Mouse (Mus musculus): Measurements from ENCODE around the gene Scarf1. TPM values are rescaled to one million over a fixed set of nuclear protein-coding genes. Genes with fewer than 3 reads are reported as not detected.
A peak's percentile ranks its signal among the peaks of the same experiment; 100 is the strongest.

Scarf1 gene
- polyA plus RNA-seq (2012; fragmentation: generic; extraction: Trizol): 0.11 TPM
- long read RNA-seq, experiment 1: 0 reads
- long read RNA-seq, experiment 2: 0 reads

DNA sequence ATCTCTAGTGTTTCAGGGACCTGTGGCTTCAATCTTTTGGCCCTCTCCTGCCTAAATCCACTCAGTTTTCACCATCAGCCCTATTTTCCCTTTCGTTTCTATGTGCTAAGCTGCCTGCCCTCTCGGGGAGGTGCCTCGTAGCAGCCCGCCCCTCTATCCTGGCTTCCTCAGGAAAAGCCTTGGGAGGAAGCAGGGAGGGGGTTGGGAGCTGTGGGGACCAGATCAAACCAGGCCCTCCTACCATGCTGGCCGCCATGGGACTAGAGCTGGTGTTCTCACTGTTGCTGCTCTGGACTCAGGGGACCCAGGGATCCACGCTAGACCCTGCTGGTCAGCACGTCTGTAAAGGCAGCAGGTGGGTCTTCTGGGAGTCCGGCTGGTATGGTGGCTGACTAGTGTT is at the start of gene Scarf1:
Gene Scarf1 (plus strand): TSS at position 205 of the 400 bp plus-strand sequence.
- Histone ChIP-seq H3K79me3 (ENCODE audit: low read depth) (no peaks in the 10 kb centered on the region), H3K4me3 (ENCODE audit: insufficient read depth, poor library complexity, severe bottlenecking) (no peak within 1 kb of the TSS), H3ac (ENCODE audit: control insufficient read depth, insufficient read length, low read depth) (no peak within 1 kb of the TSS), H3K79me2 (ENCODE audit: control insufficient read depth, insufficient read depth) (no peaks in the 10 kb centered on the region), H3K36me3 (ENCODE audit: control insufficient read depth, insufficient read depth) (peaks cover 25% of the 10 kb centered on the region), H3K27me3 (ENCODE audit: control insufficient read depth, insufficient read depth, insufficient read length) (no peaks in the 10 kb centered on the region)
- no peak for TF ChIP-seq MAX (IDR thresholded peaks at IDR 0.05)
- no peak for TF ChIP-seq MYOG (IDR thresholded peaks at IDR 0.05; ENCODE audit: control insufficient read depth, extremely low read depth, insufficient read length)
- no peak for TF ChIP-seq CTCF (IDR thresholded peaks at IDR 0.05; ENCODE audit: control insufficient read depth, insufficient read depth, insufficient read length)
- TF ChIP-seq MYOD1 (IDR thresholded peaks at IDR 0.05; ENCODE audit: control insufficient read depth, insufficient read length, low read depth): no peak
- TF ChIP-seq USF1 (IDR thresholded peaks at IDR 0.05; ENCODE audit: low read depth): no peak
- no peak for TF ChIP-seq FOSL1 (IDR thresholded peaks at IDR 0.05; ENCODE audit: insufficient read depth, low read length, poor library complexity, severe bottlenecking)
- no peak for TF ChIP-seq CEBPB (IDR thresholded peaks at IDR 0.05; ENCODE audit: low read depth)

DNA sequence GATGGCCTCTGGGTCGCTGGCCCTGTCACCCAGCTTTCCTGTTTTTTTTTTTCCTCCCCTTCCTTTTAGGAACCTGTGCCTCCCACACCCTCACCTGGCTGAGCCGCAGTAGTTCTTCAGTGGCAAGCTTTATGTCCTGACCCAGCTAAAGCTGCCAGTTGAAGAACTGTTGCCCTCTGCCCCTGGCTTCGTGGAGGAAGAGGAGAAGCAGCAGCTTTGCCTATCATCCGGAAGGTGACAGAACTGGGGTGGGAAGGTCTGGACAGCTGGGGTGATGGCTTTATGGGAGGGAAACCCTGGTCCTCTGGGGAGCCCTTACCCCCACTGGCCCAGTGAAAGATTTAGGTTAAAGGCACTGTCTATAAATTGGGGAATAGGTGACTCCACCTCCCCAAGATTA is 49.7 kb upstream of the Scarf1 start:
- TF ChIP-seq CEBPB (IDR thresholded peaks at IDR 0.05; ENCODE audit: low read depth) (no peak), MAX (IDR thresholded peaks at IDR 0.05) (no peak), FOSL1 (IDR thresholded peaks at IDR 0.05; ENCODE audit: insufficient read depth, low read length, poor library complexity, severe bottlenecking) (no peak), MYOD1 (IDR thresholded peaks at IDR 0.05; ENCODE audit: control insufficient read depth, insufficient read length, low read depth) (no peak), CTCF (IDR thresholded peaks at IDR 0.05; ENCODE audit: control insufficient read depth, insufficient read depth, insufficient read length) (no peak)
- H3K79me2 ChIP-seq (ENCODE audit: control insufficient read depth, insufficient read depth): peaks cover 39% of the 10 kb centered on the region
- no peaks in the 10 kb centered on the region for H3K27me3 ChIP-seq (ENCODE audit: control insufficient read depth, insufficient read depth, insufficient read length)
- H3ac ChIP-seq (ENCODE audit: control insufficient read depth, insufficient read length, low read depth): peak overlapping the region; percentile 64
- peak overlapping the region; percentile 99 for H3K4me3 ChIP-seq (ENCODE audit: insufficient read depth, poor library complexity, severe bottlenecking)
- H3K79me3 ChIP-seq (ENCODE audit: low read depth): peaks cover 29% of the 10 kb centered on the region
- peaks cover 37% of the 10 kb centered on the region for H3K36me3 ChIP-seq (ENCODE audit: control insufficient read depth, insufficient read depth)

DNA sequence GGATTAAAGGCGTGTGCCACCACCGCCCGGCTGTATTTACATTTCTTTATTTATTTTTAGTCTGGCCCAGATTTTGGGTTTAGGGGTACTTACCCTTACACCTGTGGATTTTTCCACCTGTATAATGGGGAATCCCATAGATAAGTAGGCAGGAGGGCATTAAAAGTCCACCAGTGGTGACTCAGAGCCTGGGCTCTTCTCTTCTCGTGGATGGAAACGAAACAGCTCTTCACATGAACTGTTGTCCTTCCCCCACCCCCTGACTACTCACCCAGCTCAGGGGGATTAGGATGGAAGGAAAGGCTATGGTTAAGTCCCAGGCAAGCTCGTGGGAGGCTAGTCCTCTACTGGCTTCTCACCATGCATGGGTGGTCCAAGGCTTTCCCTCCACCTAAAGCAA is 48.9 kb upstream of the Scarf1 start:
- Histone ChIP-seq H3ac (ENCODE audit: control insufficient read depth, insufficient read length, low read depth) (no peak overlapping the region), H3K79me3 (ENCODE audit: low read depth) (peaks cover 29% of the 10 kb centered on the region), H3K4me3 (ENCODE audit: insufficient read depth, poor library complexity, severe bottlenecking) (no peak overlapping the region), H3K36me3 (ENCODE audit: control insufficient read depth, insufficient read depth) (peaks cover 37% of the 10 kb centered on the region), H3K79me2 (ENCODE audit: control insufficient read depth, insufficient read depth) (peaks cover 39% of the 10 kb centered on the region), H3K27me3 (ENCODE audit: control insufficient read depth, insufficient read depth, insufficient read length) (no peaks in the 10 kb centered on the region)
- TF ChIP-seq CEBPB (IDR thresholded peaks at IDR 0.05; ENCODE audit: low read depth) (no peak), MYOD1 (IDR thresholded peaks at IDR 0.05; ENCODE audit: control insufficient read depth, insufficient read length, low read depth) (no peak), MAX (IDR thresholded peaks at IDR 0.05) (no peak), MYOG (IDR thresholded peaks at IDR 0.05; ENCODE audit: control insufficient read depth, extremely low read depth, insufficient read length) (no peak), USF1 (IDR thresholded peaks at IDR 0.05; ENCODE audit: low read depth) (no peak), CTCF (IDR thresholded peaks at IDR 0.05; ENCODE audit: control insufficient read depth, insufficient read depth, insufficient read length) (no peak), FOSL1 (IDR thresholded peaks at IDR 0.05; ENCODE audit: insufficient read depth, low read length, poor library complexity, severe bottlenecking) (no peak)

DNA sequence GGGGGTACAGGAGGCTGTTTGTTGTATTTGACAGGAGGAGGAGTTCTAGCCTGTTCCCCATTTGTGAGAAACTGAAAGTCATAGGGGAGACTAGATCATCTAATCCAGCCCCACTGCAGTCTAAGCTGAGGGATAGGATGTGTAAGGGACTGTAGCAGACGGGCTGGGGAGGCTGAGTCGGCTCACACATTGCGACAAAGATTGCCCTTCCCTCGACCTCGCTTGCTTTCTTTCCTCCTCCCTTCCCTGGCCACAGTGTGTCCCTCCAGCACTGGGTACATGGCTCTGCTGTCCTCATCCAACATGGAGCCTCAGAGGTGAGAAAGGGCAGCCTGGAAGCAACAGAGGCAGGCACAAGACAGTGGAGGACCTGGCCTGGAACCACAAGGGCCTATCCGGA is 48.3 kb upstream of the Scarf1 start:
- Histone ChIP-seq H3K36me3 (ENCODE audit: control insufficient read depth, insufficient read depth) (peaks cover 37% of the 10 kb centered on the region), H3K79me3 (ENCODE audit: low read depth) (peaks cover 29% of the 10 kb centered on the region), H3K79me2 (ENCODE audit: control insufficient read depth, insufficient read depth) (peaks cover 39% of the 10 kb centered on the region), H3K4me3 (ENCODE audit: insufficient read depth, poor library complexity, severe bottlenecking) (no peak overlapping the region), H3ac (ENCODE audit: control insufficient read depth, insufficient read length, low read depth) (no peak overlapping the region), H3K27me3 (ENCODE audit: control insufficient read depth, insufficient read depth, insufficient read length) (no peaks in the 10 kb centered on the region)
- TF ChIP-seq MYOD1 (IDR thresholded peaks at IDR 0.05; ENCODE audit: control insufficient read depth, insufficient read length, low read depth) (no peak), CEBPB (IDR thresholded peaks at IDR 0.05; ENCODE audit: low read depth) (no peak), CTCF (IDR thresholded peaks at IDR 0.05; ENCODE audit: control insufficient read depth, insufficient read depth, insufficient read length) (no peak), FOSL1 (IDR thresholded peaks at IDR 0.05; ENCODE audit: insufficient read depth, low read length, poor library complexity, severe bottlenecking) (no peak), MYOG (IDR thresholded peaks at IDR 0.05; ENCODE audit: control insufficient read depth, extremely low read depth, insufficient read length) (no peak)

DNA sequence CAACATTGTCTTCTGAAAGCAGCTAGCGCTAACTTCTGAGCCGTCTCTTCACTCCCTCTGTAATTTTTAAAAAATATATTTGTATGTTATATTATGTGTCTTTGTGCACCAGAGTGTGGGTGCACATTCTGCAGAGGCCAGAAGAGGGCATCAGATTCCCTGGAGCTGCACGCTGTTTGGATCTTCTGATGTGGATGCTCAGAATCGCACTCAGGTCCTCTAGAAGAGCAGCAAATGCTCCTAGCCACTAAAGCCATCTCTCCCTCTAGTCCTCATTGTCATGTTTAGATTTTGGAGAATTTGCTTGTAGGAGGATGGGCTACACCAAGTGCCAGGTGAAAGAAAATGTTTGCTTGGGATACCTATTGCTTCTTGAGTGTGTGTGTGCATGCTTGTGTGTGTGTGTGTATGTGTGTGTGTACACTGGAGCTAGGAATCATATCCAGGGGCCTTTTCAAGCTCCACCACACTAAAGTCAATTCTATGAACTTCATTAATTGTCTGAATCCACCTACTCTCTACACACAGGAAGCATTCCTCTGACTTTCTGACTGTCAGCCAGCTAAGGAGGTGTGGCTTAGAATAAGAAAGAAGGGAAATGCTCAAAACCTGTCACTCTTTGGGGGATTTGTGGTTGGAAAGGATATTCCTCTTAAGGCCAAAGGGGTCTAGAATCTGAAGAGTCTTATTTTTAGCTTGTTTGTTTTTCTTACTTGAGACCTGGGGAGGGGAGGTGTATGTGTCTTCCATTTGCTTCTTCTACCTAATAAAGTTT is 46.4 kb upstream of the Scarf1 start:
- no peak overlapping the region for H3K4me3 ChIP-seq (ENCODE audit: insufficient read depth, poor library complexity, severe bottlenecking)
- TF ChIP-seq CEBPB (IDR thresholded peaks at IDR 0.05; ENCODE audit: low read depth): no peak
- no peak for TF ChIP-seq MYOD1 (IDR thresholded peaks at IDR 0.05; ENCODE audit: control insufficient read depth, insufficient read length, low read depth)
- TF ChIP-seq USF1 (IDR thresholded peaks at IDR 0.05; ENCODE audit: low read depth): no peak
- no peak for TF ChIP-seq MYOG (IDR thresholded peaks at IDR 0.05; ENCODE audit: control insufficient read depth, extremely low read depth, insufficient read length)
- no peak for TF ChIP-seq FOSL1 (IDR thresholded peaks at IDR 0.05; ENCODE audit: insufficient read depth, low read length, poor library complexity, severe bottlenecking)
- no peak for TF ChIP-seq CTCF (IDR thresholded peaks at IDR 0.05; ENCODE audit: control insufficient read depth, insufficient read depth, insufficient read length)
- no peak for TF ChIP-seq MAX (IDR thresholded peaks at IDR 0.05)

More for the DNA sequence above, 46.4 kb upstream of the Scarf1 start:
- no peak overlapping the region for H3ac ChIP-seq (ENCODE audit: control insufficient read depth, insufficient read length, low read depth)
- H3K79me2 ChIP-seq (ENCODE audit: control insufficient read depth, insufficient read depth): peaks cover 34% of the 10 kb centered on the region
- H3K79me3 ChIP-seq (ENCODE audit: low read depth): peaks cover 27% of the 10 kb centered on the region
- H3K27me3 ChIP-seq (ENCODE audit: control insufficient read depth, insufficient read depth, insufficient read length): no peaks in the 10 kb centered on the region
- peaks cover 37% of the 10 kb centered on the region for H3K36me3 ChIP-seq (ENCODE audit: control insufficient read depth, insufficient read depth)
